ENCODE assay signal across 8 mouse cellular contexts in genomic region chr1:86509410-86509809, GRCm38 (mm10). TPM values are rescaled to one million over a fixed set of nuclear protein-coding genes. Genes with fewer than 3 reads are reported as not detected.
A peak's percentile ranks its signal among the peaks of the same experiment; 100 is the strongest.
DNase-seq lines count a peak whose midpoint lies in the region; ATAC-seq and TF ChIP-seq lines count a peak whose summit lies in the region.

No protein-coding gene starts in this region.

- 16% methylated on average over 7 of the region's 7 CpGs for WGBS in kidney, adult 2 months
- WGBS in limb, embryonic 13.5 days = 7% methylated on average over 7 of the region's 7 CpGs
- WGBS in stomach, embryonic 15.5 days = 14% methylated on average over 7 of the region's 7 CpGs

- no peaks in the 10 kb centered on the region for H3K36me3 ChIP-seq in testis, adult 2 months (ENCODE audit: control insufficient read depth, insufficient read depth, low read length)
- H3K36me3 ChIP-seq in kidney, adult 2 months (ENCODE audit: control insufficient read depth, insufficient read depth, low read length) = no peaks in the 10 kb centered on the region
- no peaks in the 10 kb centered on the region for H3K36me3 ChIP-seq in limb, embryonic 13.5 days
- no peaks in the 10 kb centered on the region for H3K36me3 ChIP-seq in stomach, embryonic 15.5 days

- no peaks in the 10 kb centered on the region for H3K9me3 ChIP-seq in limb, embryonic 13.5 days
- no peaks in the 10 kb centered on the region for H3K9me3 ChIP-seq in stomach, embryonic 15.5 days

- H3K4me1 ChIP-seq in testis, adult 2 months (ENCODE audit: control insufficient read depth, insufficient read depth, low read length) = peaks cover 16% of the 10 kb centered on the region
- peaks cover 13% of the 10 kb centered on the region for H3K4me1 ChIP-seq in kidney, adult 2 months (ENCODE audit: control insufficient read depth, insufficient read depth, low read length)
- peaks cover 44% of the 10 kb centered on the region for H3K4me1 ChIP-seq in limb, embryonic 13.5 days
- peaks cover 27% of the 10 kb centered on the region for H3K4me1 ChIP-seq in stomach, embryonic 15.5 days

- no peak overlapping the region for H3K4me2 ChIP-seq in limb, embryonic 13.5 days (replicated peaks)
- no peak overlapping the region for H3K4me2 ChIP-seq in stomach, embryonic 15.5 days

- peak; percentile 51; the same call in 1 of the 2 replicates for TF ChIP-seq CTCF in testis, adult 2 months (IDR thresholded peaks at IDR 0.05; ENCODE audit: control insufficient read depth, insufficient read depth, insufficient replicate concordance, low read depth, low read length)
- TF ChIP-seq CTCF in kidney, adult 2 months (conservative IDR thresholded peaks at IDR 0.05; ENCODE audit: insufficient read depth, insufficient read length, low read depth, low read length) = peak; percentile 91

- TF ChIP-seq POLR2A in testis, adult 2 months (IDR thresholded peaks at IDR 0.05; ENCODE audit: control insufficient read depth, low read depth, low read length) = no peak
- no peak for TF ChIP-seq POLR2A in kidney, adult 2 months (IDR thresholded peaks at IDR 0.05; ENCODE audit: low read depth, low read length)

- H3K4me3 ChIP-seq in testis, adult 2 months (ENCODE audit: control insufficient read depth, low read depth, low read length) = no peak overlapping the region
- H3K4me3 ChIP-seq in kidney, adult 2 months (ENCODE audit: insufficient read depth, low read depth, low read length) = no peak overlapping the region
- H3K4me3 ChIP-seq in limb, embryonic 13.5 days = no peak overlapping the region
- no peak overlapping the region for H3K4me3 ChIP-seq in stomach, embryonic 15.5 days (replicated peaks)

- no peak for DNase-seq in testis, postnatal 14 days (ENCODE audit: low spot score)
- DNase-seq in embryo, embryonic 11 days = peak; percentile 93
- DNase-seq in kidney, adult 2 months = peak; percentile 92
- DNase-seq in monocyte, adult 2 months (ENCODE audit: low read depth in 1 of 2, low spot score in 2 of 2) = peak; percentile 84 to 90

- no peak overlapping the region for H3K27ac ChIP-seq in testis, adult 2 months (ENCODE audit: control insufficient read depth, insufficient read depth, low read depth, low read length)
- H3K27ac ChIP-seq in kidney, adult 2 months (ENCODE audit: insufficient read depth, low read depth, low read length) = no peak overlapping the region
- H3K27ac ChIP-seq in limb, embryonic 13.5 days = peak overlapping the region; percentile 55
- no peak overlapping the region for H3K27ac ChIP-seq in stomach, embryonic 15.5 days

- H3K27me3 ChIP-seq in testis, adult 2 months (ENCODE audit: control insufficient read depth, insufficient read depth, low read length) = no peaks in the 10 kb centered on the region
- H3K27me3 ChIP-seq in kidney, adult 2 months (replicated peaks; ENCODE audit: control insufficient read depth, insufficient read depth, low read length) = no peaks in the 10 kb centered on the region
- H3K27me3 ChIP-seq in limb, embryonic 13.5 days = no peaks in the 10 kb centered on the region
- H3K27me3 ChIP-seq in stomach, embryonic 15.5 days (replicated peaks) = no peaks in the 10 kb centered on the region

- H3K9ac ChIP-seq in limb, embryonic 13.5 days = no peak overlapping the region
- no peak overlapping the region for H3K9ac ChIP-seq in stomach, embryonic 15.5 days

- peak; percentile 88 for ATAC-seq in granulocyte monocyte progenitor cell, adult 5-6 weeks (replicated peaks; ENCODE audit: poor library complexity, severe bottlenecking)
- no peak for ATAC-seq in limb, embryonic 13.5 days (ENCODE audit: low FRiP score, low read depth)
- peak; percentile 74 for ATAC-seq in stomach, embryonic 15.5 days (ENCODE audit: insufficient read depth, low FRiP score, low read depth)

RNA-seq across cellular contexts. Expression of gene Ptma, which starts 17.1 kb away (rescaled TPM):
- polyA plus RNA-seq in testis, adult 2 months (2012; rRNA removed) = 126 and 135 TPM in 2 replicates
- total RNA-seq in granulocyte monocyte progenitor cell, adult 5-6 weeks (2014; fragmentation: Nextera tagmentation) = 3,814 and 3,953 TPM in 2 replicates
- 7,771 and 8,789 TPM in 2 replicates for total RNA-seq in granulocyte monocyte progenitor cell, adult 5-6 weeks (2017)
- polyA plus RNA-seq in kidney, adult 2 months (2012; rRNA removed) = 622 and 651 TPM in 2 replicates
- 2,828 and 3,051 TPM in 2 replicates for polyA plus RNA-seq in limb, embryonic 13.5 days (2015; fragmentation: Nextera tagmentation; extraction: Ambion mirVana)
- polyA plus RNA-seq in stomach, embryonic 15.5 days (2015; fragmentation: Nextera tagmentation; extraction: Ambion mirVana) = 2,449 and 2,521 TPM in 2 replicates
